Mouse (Mus musculus): Measurements from ENCODE around the gene Mrgbp.

Gene Mrgbp

GRCm38 (mm10) chr2:180589123-180589831, 8.2 kb downstream of the Mrgbp start, which contains the start of gene Ogfr:
Gene Ogfr, plus strand, starts transcription at chr2:180589245.
- peak; percentile 83 for DNase-seq (ENCODE audit: low read depth, low spot score)

- DNase-seq (ENCODE audit: low read depth, low spot score) = no peak
Observed at GRCm38 (mm10) chr2:180597490-180597889, 16.4 kb downstream of the Mrgbp start, which contains the start of gene Col9a3. Gene Col9a3, plus strand, starts transcription at chr2:180597790.

- no peak for DNase-seq (ENCODE audit: low read depth, low spot score)
Observed at GRCm38 (mm10) chr2:180598157-180598705, 17.1 kb downstream of the Mrgbp start.

- DNase-seq (ENCODE audit: low read depth, low spot score) = peak; percentile 81
Observed at GRCm38 (mm10) chr2:180600569-180601021, 19.5 kb downstream of the Mrgbp start.

GRCm38 (mm10) chr2:180604781-180605180, 23.7 kb downstream of the Mrgbp start:
- DNase-seq (ENCODE audit: low read depth, low spot score) = no peak

GRCm38 (mm10) chr2:180610283-180610682, 29.2 kb downstream of the Mrgbp start:
- no peak for DNase-seq (ENCODE audit: low read depth, low spot score)

GRCm38 (mm10) chr2:180611882-180612281, 30.8 kb downstream of the Mrgbp start:
- no peak for DNase-seq (ENCODE audit: low read depth, low spot score)
